Mouse (Mus musculus) C2C12 (cell line): ENCODE data around the gene Olfr967. TPM values are rescaled to one million over a fixed set of nuclear protein-coding genes. Genes with fewer than 3 reads are reported as not detected.
"Not testable (repeated sequence)": the region's sequence is repeated elsewhere in the genome, so short reads cannot be mapped to it uniquely, and the experiment has no call there.

Experiments used
- H3K27me3 ChIP-seq: one replicate; pipeline ENCODE4 v1.6.1; 2011; ENCODE audit not compliant: control insufficient read depth, insufficient read depth, insufficient read length
- H3K36me3 ChIP-seq: one replicate; pipeline ENCODE4 v1.6.1; 2011; ENCODE audit not compliant: control insufficient read depth, insufficient read depth
- H3K4me3 ChIP-seq: one replicate; pipeline ENCODE4 v1.5.1; 2011; ENCODE audit warnings: mild to moderate bottlenecking, control low read depth; ENCODE audit not compliant: poor library complexity, insufficient read depth, severe bottlenecking
- H3K79me2 ChIP-seq: one replicate; pipeline ENCODE4 v1.6.1; 2011; ENCODE audit not compliant: control insufficient read depth, insufficient read depth
- H3K79me3 ChIP-seq: one replicate; pipeline ENCODE4 v1.6.1; 2011; ENCODE audit warnings: low read depth, control low read depth
- H3ac ChIP-seq: one replicate; pipeline ENCODE3; 2011; ENCODE audit warnings: low read depth; ENCODE audit not compliant: control insufficient read depth, insufficient read length
- CEBPB ChIP-seq: IDR thresholded peaks from one replicate; pipeline ENCODE4 v1.6.1; 2011; ENCODE audit warnings: low read depth, mild to moderate bottlenecking, control low read depth, moderate library complexity
- CTCF ChIP-seq: IDR thresholded peaks from one replicate; pipeline ENCODE4 v1.5.1; 2011; ENCODE audit not compliant: control insufficient read depth, insufficient read depth, insufficient read length
- FOSL1 ChIP-seq: IDR thresholded peaks from one replicate; pipeline ENCODE4 v1.8.0; 2011; ENCODE audit warnings: mild to moderate bottlenecking, low read length; ENCODE audit not compliant: poor library complexity, insufficient read depth, severe bottlenecking
- MAX ChIP-seq: IDR thresholded peaks from one replicate; pipeline ENCODE4 v1.6.1; 2011; ENCODE audit warnings: mild to moderate bottlenecking, control low read depth
- MYOD1 ChIP-seq: IDR thresholded peaks from one replicate; pipeline ENCODE4 v1.6.1; 2011; ENCODE audit warnings: low read depth; ENCODE audit not compliant: control insufficient read depth, insufficient read length
- MYOG ChIP-seq: IDR thresholded peaks from one replicate; pipeline ENCODE4 v1.6.1; 2011; ENCODE audit not compliant: control insufficient read depth, insufficient read length; ENCODE audit errors: extremely low read depth
- USF1 ChIP-seq: IDR thresholded peaks from one replicate; pipeline ENCODE4 v1.6.1; 2011; ENCODE audit warnings: low read depth, mild to moderate bottlenecking, control low read depth, moderate library complexity
- long read RNA-seq, 2 experiments: library from polyadenylated mRNA; unstranded; transcript quantifications; one replicate each; pipeline ENCODE4 v2.0.0; 2019 to 2020
- polyA plus RNA-seq: library from polyadenylated mRNA; unstranded; fragments of >200 nt; fragmentation: generic; extraction: Trizol; gene quantifications from one replicate; pipeline ENCODE4 v1.2.1, GENCODE M21; 2012; ENCODE audit warnings: missing spikeins

Gene Olfr967
- not detected for polyA plus RNA-seq
- long read RNA-seq, experiment 1: 0 reads
- long read RNA-seq, experiment 2: 0 reads

DNA sequence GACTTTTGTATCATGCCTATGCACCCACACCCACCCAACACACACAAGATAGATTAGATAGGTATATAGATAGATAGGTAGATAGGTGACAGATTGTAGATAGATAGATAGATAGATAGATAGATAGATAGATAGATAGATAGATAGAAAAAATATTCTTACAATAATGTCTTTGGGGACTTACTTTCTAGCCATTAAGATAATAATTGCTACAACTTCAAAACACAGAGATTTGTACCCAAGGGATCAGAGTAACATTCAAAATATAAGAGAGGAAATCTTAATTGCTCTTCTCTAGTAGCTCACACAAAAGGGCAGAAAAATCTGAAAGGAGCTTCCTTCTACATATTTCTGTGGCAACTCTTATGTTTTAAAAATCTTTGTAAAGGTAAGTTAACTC, at the start of gene Olfr967:
TSS of gene Olfr967 (plus strand) at position 301 of the 400 bp plus-strand sequence.
- no peak within 1 kb of the TSS for H3K4me3 ChIP-seq
- H3K27me3 ChIP-seq: no peaks in the 10 kb centered on the region
- no peak for TF ChIP-seq MAX
- TF ChIP-seq CTCF: no peak
- no peak for TF ChIP-seq MYOG
- no peak for TF ChIP-seq CEBPB
- TF ChIP-seq USF1: no peak
- TF ChIP-seq FOSL1: no peak
- no peak for TF ChIP-seq MYOD1
- H3K79me2 ChIP-seq: no peaks in the 10 kb centered on the region
- no peaks in the 10 kb centered on the region for H3K36me3 ChIP-seq
- H3ac ChIP-seq: no peak within 1 kb of the TSS
- no peaks in the 10 kb centered on the region for H3K79me3 ChIP-seq

DNA sequence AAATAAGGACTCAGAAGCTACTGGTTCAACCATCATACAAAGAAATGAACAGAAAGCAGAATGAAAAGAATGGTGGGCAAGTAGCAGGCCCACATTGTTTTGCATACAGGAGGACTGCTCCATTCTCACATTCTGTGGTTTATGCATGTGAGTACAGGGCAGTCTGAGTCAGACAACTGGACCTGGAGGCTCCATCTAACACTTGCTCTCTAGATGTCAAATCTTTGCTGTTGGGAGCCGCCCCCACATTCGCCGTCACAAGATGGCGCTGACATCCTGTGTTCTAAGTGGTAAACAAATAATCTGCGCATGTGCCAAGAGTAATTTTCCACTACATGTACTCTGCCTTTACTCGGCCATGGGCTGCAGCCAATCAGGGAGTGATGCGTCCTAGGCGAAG, 44.9 kb upstream of the Olfr967 start:
- not testable (repeated sequence) for H3K4me3 ChIP-seq, H3ac ChIP-seq, H3K79me2 ChIP-seq, H3K36me3 ChIP-seq, H3K27me3 ChIP-seq, H3K79me3 ChIP-seq

DNA sequence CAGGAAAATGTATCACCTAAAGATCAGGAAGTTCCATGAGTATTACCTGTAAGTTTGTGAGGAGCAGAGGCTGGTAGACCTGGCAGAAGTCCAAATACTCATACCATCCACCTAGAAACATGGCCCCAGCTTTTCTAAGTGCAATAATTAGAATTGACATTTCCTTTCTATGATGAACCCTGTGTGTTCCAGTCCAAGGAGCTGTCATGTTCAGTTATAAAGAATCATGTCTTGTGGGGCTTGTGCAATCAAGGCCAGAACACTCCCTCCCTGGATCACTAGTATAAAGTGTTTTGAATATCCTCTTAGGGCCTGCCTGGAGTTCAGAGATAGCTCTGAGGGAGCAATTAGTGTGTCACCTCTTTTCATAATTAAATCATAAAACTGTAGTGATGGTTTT, 39.0 kb upstream of the Olfr967 start, which contains the start of gene Olfr149:
TSS of gene Olfr149 (minus strand) at position 101 of the 400 bp plus-strand sequence.
- H3K79me2 ChIP-seq: no peaks in the 10 kb centered on the region
- TF ChIP-seq CTCF (no peak), MAX (no peak), USF1 (no peak), MYOG (no peak), FOSL1 (no peak), MYOD1 (no peak), CEBPB (no peak)

DNA sequence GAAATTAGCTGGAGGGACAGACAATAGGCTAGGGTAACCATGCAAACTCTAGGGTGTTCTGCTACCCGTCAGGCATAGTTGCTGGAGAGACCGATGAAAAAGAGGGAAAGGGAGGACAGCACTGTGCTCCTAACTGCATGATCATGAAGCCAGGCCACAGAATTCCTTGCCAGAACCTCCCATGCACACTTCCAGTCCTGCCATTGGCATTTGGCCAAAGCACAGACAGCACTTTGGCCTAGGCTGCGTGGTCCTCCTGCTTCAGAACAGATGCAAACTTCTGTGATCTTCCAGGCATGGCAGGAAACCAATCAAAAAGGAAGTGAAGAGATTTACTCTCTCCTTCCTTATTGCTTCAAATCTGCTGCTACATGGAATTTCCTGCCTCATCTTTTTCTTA, 37.1 kb upstream of the Olfr967 start:
- Histone ChIP-seq H3ac (no peak overlapping the region), H3K79me2 (no peaks in the 10 kb centered on the region), H3K36me3 (no peaks in the 10 kb centered on the region), H3K4me3 (no peak overlapping the region), H3K27me3 (no peaks in the 10 kb centered on the region), H3K79me3 (no peaks in the 10 kb centered on the region)
- TF ChIP-seq FOSL1 (no peak), CEBPB (no peak), CTCF (no peak), MYOD1 (no peak), MAX (no peak), USF1 (no peak), MYOG (no peak)

More for the DNA sequence above, 39.0 kb upstream of the Olfr967 start, which contains the start of gene Olfr149:
- Histone ChIP-seq H3K27me3 (no peaks in the 10 kb centered on the region), H3K4me3 (no peak within 1 kb of the TSS), H3K79me3 (no peaks in the 10 kb centered on the region), H3ac (no peak within 1 kb of the TSS), H3K36me3 (no peaks in the 10 kb centered on the region)

DNA sequence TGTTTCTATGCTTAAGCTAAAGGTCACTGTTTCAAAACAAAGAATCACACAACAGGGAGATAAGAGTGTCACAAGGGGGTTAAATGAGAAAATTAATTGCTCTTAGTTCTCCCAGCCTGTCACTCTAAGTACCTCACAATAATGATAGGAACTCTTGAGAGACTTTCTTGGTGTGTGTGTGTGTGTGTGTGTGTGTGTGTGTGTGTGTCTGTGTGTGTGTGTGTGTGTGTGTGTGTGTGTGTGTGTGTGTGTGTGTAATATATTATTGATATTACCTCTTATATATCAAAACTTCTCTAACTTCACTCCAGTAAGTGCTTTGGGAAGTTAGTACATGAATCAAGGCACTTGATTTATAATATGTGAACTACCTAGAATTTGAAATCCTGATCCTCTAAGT, 35.0 kb upstream of the Olfr967 start, which contains the start of gene Olfr965:
TSS of gene Olfr965 (plus strand) at position 301 of the 400 bp plus-strand sequence.
- no peaks in the 10 kb centered on the region for H3K27me3 ChIP-seq
- no peaks in the 10 kb centered on the region for H3K79me3 ChIP-seq

DNA sequence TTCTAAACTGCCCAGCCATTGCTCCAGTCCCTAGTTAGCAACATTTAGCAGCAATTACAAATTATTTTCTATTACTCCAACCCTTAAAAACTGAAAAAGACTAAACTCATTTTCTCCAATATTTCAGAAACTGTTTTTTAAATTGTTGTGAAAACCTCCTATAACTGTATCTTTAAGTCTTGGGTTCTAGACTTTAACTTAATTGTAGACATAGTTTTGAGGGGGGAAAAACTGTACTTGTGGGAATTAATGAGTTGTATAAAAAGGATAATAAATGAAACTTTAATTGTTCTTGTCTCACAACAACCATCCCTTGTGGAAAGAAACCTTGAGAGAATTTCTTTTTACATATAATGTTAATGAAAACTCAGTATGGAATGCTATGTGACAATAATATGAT, 15.4 kb upstream of the Olfr967 start, which contains the start of gene Olfr150:
TSS of gene Olfr150 (plus strand) at position 301 of the 400 bp plus-strand sequence.
- Histone ChIP-seq H3K27me3 (no peaks in the 10 kb centered on the region), H3K79me2 (no peaks in the 10 kb centered on the region), H3ac (no peak within 1 kb of the TSS), H3K79me3 (no peaks in the 10 kb centered on the region), H3K4me3 (no peak within 1 kb of the TSS), H3K36me3 (no peaks in the 10 kb centered on the region)
- no peak for TF ChIP-seq MYOG

More for the DNA sequence above, 35.0 kb upstream of the Olfr967 start, which contains the start of gene Olfr965:
- no peaks in the 10 kb centered on the region for H3K79me2 ChIP-seq
- no peak within 1 kb of the TSS for H3K4me3 ChIP-seq
- TF ChIP-seq CTCF: no peak
- TF ChIP-seq FOSL1: no peak
- no peak for TF ChIP-seq MAX
- no peak for TF ChIP-seq CEBPB
- TF ChIP-seq MYOD1: no peak
- no peak for TF ChIP-seq MYOG
- TF ChIP-seq USF1: no peak
- H3K36me3 ChIP-seq: no peaks in the 10 kb centered on the region
- no peak within 1 kb of the TSS for H3ac ChIP-seq

DNA sequence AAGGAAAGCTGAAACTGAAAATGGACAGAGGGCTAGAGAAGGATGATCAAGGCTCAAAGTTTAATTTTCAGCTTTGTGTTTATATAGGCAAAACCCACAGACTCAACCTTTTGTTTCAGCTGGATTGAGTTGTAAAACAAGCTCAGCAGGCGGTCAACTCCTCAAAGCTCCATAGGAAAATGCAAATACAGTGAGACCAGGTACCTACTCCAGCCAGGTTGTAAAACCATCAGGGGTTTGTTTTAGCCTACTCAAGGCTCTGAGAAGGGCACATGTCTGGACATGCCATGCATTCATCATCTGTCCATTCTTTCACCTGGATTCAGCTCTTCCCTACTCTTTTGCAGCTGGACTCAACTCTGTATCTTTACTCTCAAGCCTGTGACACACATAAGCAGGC, 5.3 kb upstream of the Olfr967 start:
- no peaks in the 10 kb centered on the region for H3K27me3 ChIP-seq
- H3K36me3 ChIP-seq: no peaks in the 10 kb centered on the region
- no peak overlapping the region for H3K4me3 ChIP-seq
- TF ChIP-seq MYOG (no peak), MAX (no peak), CTCF (no peak), CEBPB (no peak), MYOD1 (no peak)
- H3K79me3 ChIP-seq: no peaks in the 10 kb centered on the region
- no peak overlapping the region for H3ac ChIP-seq
- H3K79me2 ChIP-seq: no peaks in the 10 kb centered on the region
